Mouse (Mus musculus): Measurements from ENCODE around the gene Gm1979. TPM values are rescaled to one million over a fixed set of nuclear protein-coding genes. Genes with fewer than 3 reads are reported as not detected.
"Not testable (repeated sequence)": the region's sequence is repeated elsewhere in the genome, so short reads cannot be mapped to it uniquely, and the experiment has no call there.

Gm1979 gene
- not detected for total RNA-seq (2022)

GRCm38 (mm10) chr5:26004698-26005097 lies at the start of gene Gm1979:
TSS of gene Gm1979 (minus strand) at chr5:26004798.
- DNase-seq (ENCODE audit: low spot score), result not testable (repeated sequence)

- DNase-seq (ENCODE audit: low spot score), result not testable (repeated sequence)
Measured at GRCm38 (mm10) chr5:26039458-26039857, 34.9 kb upstream of the Gm1979 start, which contains the start of gene Speer4a. TSS of gene Speer4a (minus strand) at chr5:26039558.

- DNase-seq (ENCODE audit: low spot score), result not testable (repeated sequence)
Measured at GRCm38 (mm10) chr5:26022816-26023215, 18.2 kb upstream of the Gm1979 start, which contains the start of gene Gm5862. TSS of gene Gm5862 (minus strand) at chr5:26022916.

GRCm38 (mm10) chr5:26007697-26008096 lies 3.1 kb upstream of the Gm1979 start:
- not testable (repeated sequence) for DNase-seq (ENCODE audit: low spot score)

GRCm38 (mm10) chr5:26006937-26007695 lies 2.5 kb upstream of the Gm1979 start:
- not testable (repeated sequence) for DNase-seq (ENCODE audit: low spot score)

- not testable (repeated sequence) for DNase-seq (ENCODE audit: low spot score)
Measured at GRCm38 (mm10) chr5:25988550-25988949, 16.0 kb downstream of the Gm1979 start, which contains the start of gene Gm21698. TSS of gene Gm21698 (minus strand) at chr5:25988650.

- not testable (repeated sequence) for DNase-seq (ENCODE audit: low spot score)
Measured at GRCm38 (mm10) chr5:25972563-25972962, 32.0 kb downstream of the Gm1979 start, which contains the start of gene Gm21680. TSS of gene Gm21680 (minus strand) at chr5:25972663.

GRCm38 (mm10) chr5:25957050-25957449 lies 47.5 kb downstream of the Gm1979 start:
- not testable (repeated sequence) for DNase-seq (ENCODE audit: low spot score)

GRCm38 (mm10) chr5:25956611-25957010 lies 48.0 kb downstream of the Gm1979 start:
- not testable (repeated sequence) for DNase-seq (ENCODE audit: low spot score)

GRCm38 (mm10) chr5:25954317-25954716 lies 50.3 kb downstream of the Gm1979 start, which contains the start of gene Gm21671:
TSS of gene Gm21671 (minus strand) at chr5:25954417.
- not testable (repeated sequence) for DNase-seq (ENCODE audit: low spot score)

Other genes starting within 250 kb of the Gm1979 start
- 10 to 100 TPM; 41.0 to 62.7 (median 51.3) TPM for gene Actr3b, start 244.8 kb downstream of the Gm1979 start, total RNA-seq (2022)
- not detected for gene Gm21663, start 62.4 kb downstream of the Gm1979 start, total RNA-seq (2022)
- not detected for gene Gm21671, start 50.4 kb downstream of the Gm1979 start, total RNA-seq (2022)
- not detected for gene Gm21680, start 32.1 kb downstream of the Gm1979 start, total RNA-seq (2022)
- gene Gm21698, start 16.1 kb downstream of the Gm1979 start, total RNA-seq (2022), result not detected
- not detected for gene Gm5862, start 18.1 kb upstream of the Gm1979 start, total RNA-seq (2022)
- gene Speer4a, start 34.8 kb upstream of the Gm1979 start, total RNA-seq (2022), result not detected
- not detected for gene Gm7347, start 53.8 kb upstream of the Gm1979 start, total RNA-seq (2022)
- not detected for gene Gm10471, start 84.5 kb upstream of the Gm1979 start, total RNA-seq (2022)
- not detected for gene 5031410I06Rik, start 100.6 kb upstream of the Gm1979 start, total RNA-seq (2022)
- gene Gm10220, start 116.6 kb upstream of the Gm1979 start, total RNA-seq (2022), result under 1 TPM in 2 of 4 experiments, not detected in 2; 0.09 to 0.11 TPM

Data from heart, adult 8-10 months (tissue).